Mouse (Mus musculus) lung, adult 2 months (tissue): ENCODE results near the gene Adgrv1.

Experiments
- CTCF ChIP-seq: fragments of 200-500 bp; IDR thresholded peaks from 2 replicates; pipeline ENCODE4 v1.5.1; 2011; ENCODE audit warnings: mild to moderate bottlenecking, low read length, control low read depth; ENCODE audit not compliant: insufficient read depth
- POLR2A ChIP-seq: fragments of 200-500 bp; IDR thresholded peaks from 2 replicates; pipeline ENCODE4 v1.6.1; 2011; ENCODE audit warnings: low read depth, mild to moderate bottlenecking, control low read depth, low read length, borderline replicate concordance; ENCODE audit errors: extremely low read depth

DNA sequence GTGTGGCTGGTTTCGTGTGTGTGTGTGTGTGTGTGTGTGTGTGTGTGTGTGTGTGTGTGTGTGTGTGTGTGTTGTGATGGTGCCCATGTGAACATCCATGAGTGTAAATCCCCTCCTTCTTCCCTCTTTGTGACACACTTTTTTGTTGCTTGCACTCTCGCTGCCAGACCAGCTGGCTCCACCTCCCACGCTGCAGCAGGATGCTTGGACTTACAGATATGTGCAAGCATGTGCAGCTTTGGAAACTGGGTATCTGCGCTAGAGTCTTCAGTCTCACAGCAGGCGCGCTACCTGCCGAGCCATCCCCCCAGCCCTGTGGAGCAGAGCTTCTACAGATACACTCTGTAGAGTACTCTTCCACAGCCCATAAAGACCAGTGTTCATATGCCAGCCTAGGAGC, 122.8 kb downstream of the Adgrv1 start:
- TF ChIP-seq CTCF, result no peak
- TF ChIP-seq POLR2A, result no peak
